Mouse (Mus musculus): ENCODE data around the gene Cbx4.

DNA sequence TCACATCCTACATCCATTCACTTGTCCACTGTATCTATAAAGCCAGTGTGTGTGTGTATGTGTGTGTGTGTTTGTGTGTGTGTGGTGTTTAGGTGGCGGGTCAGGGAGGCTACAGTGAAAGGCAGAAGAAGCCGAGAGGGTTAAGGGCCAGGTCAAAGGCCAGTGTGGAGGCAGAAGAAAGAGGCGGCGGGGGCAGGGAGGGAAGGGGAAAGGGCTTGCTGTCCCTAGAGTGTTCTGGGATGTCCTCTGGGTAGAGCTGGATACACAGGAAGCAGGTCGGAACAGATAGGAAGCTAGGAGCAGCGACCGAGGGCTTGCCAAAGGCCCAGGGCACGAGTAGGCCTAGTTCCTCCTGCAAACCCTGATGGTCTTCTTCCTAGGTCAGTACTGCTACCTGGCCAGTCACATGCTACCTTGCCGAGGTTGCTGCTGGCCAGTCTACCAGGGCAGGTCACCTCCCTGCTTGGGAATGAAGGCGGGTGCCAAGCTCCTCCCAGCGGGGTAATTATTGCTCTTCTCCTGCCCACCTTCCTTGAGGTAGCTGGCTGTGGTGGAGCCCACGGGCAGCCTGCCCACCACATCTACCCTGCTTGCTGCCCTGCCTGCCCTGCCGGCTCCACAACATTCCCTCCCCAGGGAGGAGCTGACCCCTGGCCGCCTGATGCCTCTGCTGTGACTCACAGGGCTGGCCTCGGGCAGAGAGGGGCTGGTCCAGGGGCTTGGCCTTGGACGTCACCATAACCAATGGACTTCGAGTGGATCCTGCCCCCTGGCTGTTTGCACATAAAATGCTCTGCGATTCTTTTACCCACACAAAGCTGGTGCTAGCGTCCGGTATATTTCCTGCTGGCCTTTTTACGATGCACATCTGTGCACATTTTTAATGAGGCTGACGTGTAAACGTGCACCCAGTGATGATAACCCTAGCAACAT lies 40.2 kb upstream of the Cbx4 start:
- TF ChIP-seq POLR2A (IDR thresholded peaks at IDR 0.05; ENCODE audit: borderline replicate concordance, control insufficient read depth, low read depth, low read length): no peak
- peak; percentile 27; the same call in 1 of the 2 replicates for TF ChIP-seq CTCF (IDR thresholded peaks at IDR 0.05; ENCODE audit: control insufficient read depth, insufficient read depth, low read length)
